Mouse (Mus musculus) ES-Bruce4 (cell line): ENCODE data around the gene Zfp148. TPM values are rescaled to one million over a fixed set of nuclear protein-coding genes. Genes with fewer than 3 reads are reported as not detected.

ENCODE experiments used
- H3K27ac ChIP-seq: 2 replicates; pipeline ENCODE4 v1.5.1; 2012; ENCODE audit warnings: low read length, inconsistent platforms; ENCODE audit not compliant: insufficient read depth
- H3K27me3 ChIP-seq: 2 replicates; pipeline ENCODE4 v1.6.1; 2012; ENCODE audit warnings: mild to moderate bottlenecking, low read length, inconsistent platforms; ENCODE audit not compliant: control insufficient read depth, poor library complexity, insufficient read depth, severe bottlenecking
- H3K36me3 ChIP-seq: 2 replicates; pipeline ENCODE4 v1.6.1; 2012; ENCODE audit warnings: inconsistent platforms, mild to moderate bottlenecking, low read length, moderate library complexity; ENCODE audit not compliant: control insufficient read depth, poor library complexity, insufficient read depth, severe bottlenecking
- H3K4me1 ChIP-seq: one replicate; pipeline ENCODE4 v1.8.1; 2011; ENCODE audit warnings: low read length; ENCODE audit not compliant: control insufficient read depth, insufficient read depth
- H3K4me3 ChIP-seq: 2 replicates; pipeline ENCODE4 v1.5.1; 2011; ENCODE audit warnings: low read depth, mild to moderate bottlenecking, low read length
- H3K9ac ChIP-seq: 2 replicates; pipeline ENCODE4 v1.6.1; 2012; ENCODE audit warnings: low read depth, mild to moderate bottlenecking, inconsistent platforms; ENCODE audit not compliant: poor library complexity, severe bottlenecking
- H3K9me3 ChIP-seq: replicated peaks from 2 replicates; pipeline ENCODE4 v1.6.1; 2012; ENCODE audit warnings: mild to moderate bottlenecking, low read length, inconsistent platforms; ENCODE audit not compliant: control insufficient read depth, poor library complexity, insufficient read depth, severe bottlenecking
- CTCF ChIP-seq: IDR thresholded peaks from one replicate; pipeline ENCODE4 v1.8.1; 2011; ENCODE audit warnings: low read depth, low read length
- EP300 ChIP-seq: IDR thresholded peaks from 2 replicates; pipeline ENCODE4 v1.6.1; 2011; ENCODE audit warnings: low read depth, low read length; ENCODE audit not compliant: insufficient read depth
- POLR2A ChIP-seq: IDR thresholded peaks from one replicate; pipeline ENCODE4 v1.8.1; 2011; ENCODE audit warnings: low read length; ENCODE audit not compliant: insufficient read depth
- polyA plus RNA-seq: library from polyadenylated mRNA; stranded (reverse); fragments of >200 nt; gene quantifications from 2 replicates; pipeline ENCODE4 v1.2.4, GENCODE M21; 2011; ENCODE audit warnings: low read depth; ENCODE audit not compliant: missing spikeins, insufficient read depth, insufficient read length

Zfp148 gene
- polyA plus RNA-seq, 1 experiment = 48.1 TPM

GRCm38 (mm10) chr16:33376266-33376665, 4.4 kb upstream of the Zfp148 start:
- Histone ChIP-seq H3K9ac (no peak overlapping the region), H3K27ac (no peak overlapping the region), H3K36me3 (no peaks in the 10 kb centered on the region), H3K4me3 (no peak overlapping the region), H3K9me3 (no peaks in the 10 kb centered on the region), H3K4me1 (no peaks in the 10 kb centered on the region), H3K27me3 (no peaks in the 10 kb centered on the region)
- no peak for TF ChIP-seq EP300
- no peak for TF ChIP-seq CTCF
- TF ChIP-seq POLR2A = no peak

GRCm38 (mm10) chr16:33379219-33379943, 1.3 kb upstream of the Zfp148 start:
- no peaks in the 10 kb centered on the region for H3K36me3 ChIP-seq
- peaks cover 3% of the 10 kb centered on the region for H3K4me1 ChIP-seq
- H3K27ac ChIP-seq = peak overlapping the region; percentile 74
- no peaks in the 10 kb centered on the region for H3K27me3 ChIP-seq
- no peak for TF ChIP-seq EP300
- TF ChIP-seq CTCF = no peak
- TF ChIP-seq POLR2A = no peak
- peak overlapping the region; percentile 94 for H3K9ac ChIP-seq
- peak overlapping the region; percentile 78 for H3K4me3 ChIP-seq
- H3K9me3 ChIP-seq = no peaks in the 10 kb centered on the region

GRCm38 (mm10) chr16:33380882-33381613, 412 bp downstream of the Zfp148 start:
- Histone ChIP-seq H3K4me3 (peak overlapping the region; percentile 86), H3K36me3 (no peaks in the 10 kb centered on the region; the same call in 1 of the 2 replicates), H3K9ac (peak overlapping the region; percentile 94), H3K9me3 (no peaks in the 10 kb centered on the region), H3K4me1 (peaks cover 3% of the 10 kb centered on the region), H3K27ac (peak overlapping the region; percentile 75), H3K27me3 (no peaks in the 10 kb centered on the region)
- no peak for TF ChIP-seq EP300
- TF ChIP-seq CTCF = no peak
- no peak for TF ChIP-seq POLR2A

- TF ChIP-seq EP300 = no peak
- no peak for TF ChIP-seq POLR2A
- no peak for TF ChIP-seq CTCF
- peak overlapping the region; percentile 75 for H3K27ac ChIP-seq
Observed at GRCm38 (mm10) chr16:33381614-33382245, 1.1 kb downstream of the Zfp148 start.

GRCm38 (mm10) chr16:33382341-33382740, 1.7 kb downstream of the Zfp148 start:
- TF ChIP-seq CTCF (no peak), EP300 (no peak), POLR2A (no peak)

More at GRCm38 (mm10) chr16:33381614-33382245, 1.1 kb downstream of the Zfp148 start:
- H3K27me3 ChIP-seq = no peaks in the 10 kb centered on the region
- peaks cover 3% of the 10 kb centered on the region for H3K4me1 ChIP-seq
- H3K4me3 ChIP-seq = peak overlapping the region; percentile 86
- no peaks in the 10 kb centered on the region for H3K9me3 ChIP-seq
- no peaks in the 10 kb centered on the region; the same call in 1 of the 2 replicates for H3K36me3 ChIP-seq
- peak overlapping the region; percentile 94 for H3K9ac ChIP-seq

More at GRCm38 (mm10) chr16:33382341-33382740, 1.7 kb downstream of the Zfp148 start:
- H3K9ac ChIP-seq = peak overlapping the region; percentile 94
- no peaks in the 10 kb centered on the region for H3K9me3 ChIP-seq
- H3K36me3 ChIP-seq = no peaks in the 10 kb centered on the region; the same call in 1 of the 2 replicates
- no peak overlapping the region; the same call in 1 of the 2 replicates for H3K4me3 ChIP-seq
- H3K27me3 ChIP-seq = no peaks in the 10 kb centered on the region
- no peak overlapping the region for H3K27ac ChIP-seq
- H3K4me1 ChIP-seq = peaks cover 3% of the 10 kb centered on the region
